ENCODE assay signal across 20 mouse cellular contexts in the genomic region with DNA sequence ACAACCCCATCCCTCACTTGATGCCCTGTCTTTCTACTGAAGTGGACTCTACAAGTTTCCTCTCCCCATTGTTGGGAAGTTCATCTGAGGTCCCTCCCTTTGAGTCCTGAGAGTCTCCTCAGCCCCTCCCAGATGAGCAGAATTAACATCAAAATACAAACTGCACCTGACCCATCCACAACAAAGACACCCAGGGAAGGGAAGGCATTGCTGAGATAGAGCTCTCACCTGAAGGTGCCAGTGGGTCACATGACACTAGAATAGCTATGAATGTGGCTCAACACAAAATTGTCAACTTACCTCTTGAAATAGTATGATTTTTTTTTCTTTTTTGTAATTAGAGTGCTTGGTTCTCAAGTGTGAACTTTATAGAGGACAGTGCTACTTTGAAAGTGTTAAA.
"Had no signal": no experiment of that assay in that cellular context is flagged by ENCODE, and none has a peak within 500 bp of the region (broad histone marks: within the 10 kb centered on the region; RNA-seq: fewer than 3 reads in every experiment).

No protein-coding gene starts in this region.

- H3K9me3 ChIP-seq: lung, embryonic 15.5 days; megakaryocyte, embryonic 14.5 days; midbrain, embryonic 10.5 days; midbrain, embryonic 12.5 days; neural tube, embryonic 13.5 days; neural tube, embryonic 15.5 days had no signal

- H3K4me2 ChIP-seq: lung, embryonic 15.5 days; midbrain, embryonic 12.5 days; neural tube, embryonic 13.5 days; neural tube, embryonic 15.5 days had no signal

- H3K36me3 ChIP-seq: lung, embryonic 15.5 days; midbrain, embryonic 10.5 days; midbrain, embryonic 12.5 days; neural tube, embryonic 13.5 days; neural tube, embryonic 15.5 days had no signal

- H3K27me3 ChIP-seq: lung, embryonic 15.5 days; megakaryocyte, embryonic 14.5 days; neural tube, embryonic 13.5 days; neural tube, embryonic 15.5 days had no signal

- H3K9ac ChIP-seq: lung, embryonic 15.5 days; midbrain, embryonic 12.5 days; neural tube, embryonic 13.5 days; neural tube, embryonic 15.5 days had no signal

- H3K27ac ChIP-seq: lung, embryonic 15.5 days; macrophage; midbrain, embryonic 10.5 days; midbrain, embryonic 12.5 days; neural tube, embryonic 13.5 days; neural tube, embryonic 15.5 days had no signal

- DNase-seq: lung, adult 2 months; lung, postnatal 14 days; lung, postnatal 36 days; midbrain, embryonic 14.5 days; retina, postnatal 1 day; right cerebral cortex, adult 18-20 months; right cerebral cortex, postnatal 25 days; right cerebral cortex, postnatal 4 days; spleen, adult 18-20 months; thymus, adult 18-20 months; thymus, postnatal 14 days; thymus, postnatal 36 days had no signal

- H3K4me1 ChIP-seq: lung, embryonic 15.5 days had no signal

- H3K4me3 ChIP-seq: lung, embryonic 15.5 days; megakaryocyte, embryonic 14.5 days; midbrain, embryonic 10.5 days; midbrain, embryonic 12.5 days; myocyte; neural tube, embryonic 13.5 days; neural tube, embryonic 15.5 days had no signal
